Mouse (Mus musculus): ENCODE results near the gene Cdc37l1.

DNA sequence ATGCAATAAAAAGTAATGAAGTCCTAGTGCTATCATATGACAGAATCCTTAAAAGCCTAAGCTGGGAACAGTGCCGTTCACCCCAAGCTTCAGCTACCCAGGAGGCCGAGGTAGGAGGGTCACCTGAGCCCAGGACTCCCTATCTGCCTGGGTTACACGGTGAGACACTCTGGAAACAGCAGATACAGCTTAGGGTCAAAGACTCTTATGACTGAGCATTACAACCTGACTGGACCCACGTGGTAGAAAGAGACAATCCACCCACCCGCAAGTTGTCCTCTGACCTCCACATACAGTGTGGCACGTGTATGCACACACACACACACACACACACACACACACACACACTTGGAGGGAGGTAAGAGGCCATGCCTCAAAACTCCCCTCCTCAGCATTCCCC, 52.0 kb downstream of the Cdc37l1 start:
- TF ChIP-seq POLR2A (IDR thresholded peaks at IDR 0.05; ENCODE audit: insufficient read depth, low read depth, low read length) (no peak), EP300 (IDR thresholded peaks at IDR 0.05; ENCODE audit: insufficient read depth, low read depth, low read length) (no peak), CTCF (IDR thresholded peaks at IDR 0.05) (no peak)
